Mouse (Mus musculus): ENCODE data around the gene Fundc1. TPM values are rescaled to one million over a fixed set of nuclear protein-coding genes. Genes with fewer than 3 reads are reported as not detected.
"Not testable (repeated sequence)": the region's sequence is repeated elsewhere in the genome, so short reads cannot be mapped to it uniquely, and the experiment has no call there.

Gene Fundc1
- polyA plus RNA-seq, 1 experiment: 8.1 TPM

DNA sequence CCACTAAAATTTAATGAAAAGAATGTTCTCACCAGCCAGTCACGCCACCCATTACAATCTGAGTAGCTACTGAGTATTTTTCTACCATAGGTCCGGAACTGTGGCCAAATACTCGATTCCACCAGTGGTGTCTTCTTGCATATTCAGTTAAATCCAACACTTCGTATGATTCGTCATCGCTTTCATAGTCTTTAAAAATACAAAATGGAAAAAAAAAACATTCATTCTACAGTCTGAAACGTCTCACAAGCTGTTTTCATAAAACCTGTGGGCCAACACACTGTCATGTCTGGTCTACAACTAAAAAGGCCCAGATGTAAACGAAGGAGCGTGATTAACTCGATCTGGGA is 879 bp downstream of the Fundc1 start:
- no peak for TF ChIP-seq CTCF (IDR thresholded peaks at IDR 0.05; ENCODE audit: borderline replicate concordance, control insufficient read depth, extremely low read depth, insufficient read depth, low read length, poor library complexity)
- TF ChIP-seq POLR2A (IDR thresholded peaks at IDR 0.05; ENCODE audit: control insufficient read depth, extremely low read depth, insufficient read depth, low read length, poor library complexity): no peak
- Histone ChIP-seq H3K4me1 (replicated peaks; ENCODE audit: control insufficient read depth, insufficient read depth, low read length) (no peaks in the 10 kb centered on the region), H3K36me3 (ENCODE audit: control insufficient read depth, insufficient read depth, low read length) (no peaks in the 10 kb centered on the region), H3K4me3 (ENCODE audit: control insufficient read depth, insufficient read depth, low read length) (peak overlapping the region; percentile 97), H3K27me3 (ENCODE audit: control insufficient read depth, insufficient read depth, low read length) (no peaks in the 10 kb centered on the region), H3K27ac (ENCODE audit: control insufficient read depth, insufficient read depth, low read length) (peak overlapping the region; percentile 69; the same call in 1 of the 2 replicates)
- 38% methylated on average over 10 of the region's 10 CpGs for WGBS
- DNase-seq: no peak

DNA sequence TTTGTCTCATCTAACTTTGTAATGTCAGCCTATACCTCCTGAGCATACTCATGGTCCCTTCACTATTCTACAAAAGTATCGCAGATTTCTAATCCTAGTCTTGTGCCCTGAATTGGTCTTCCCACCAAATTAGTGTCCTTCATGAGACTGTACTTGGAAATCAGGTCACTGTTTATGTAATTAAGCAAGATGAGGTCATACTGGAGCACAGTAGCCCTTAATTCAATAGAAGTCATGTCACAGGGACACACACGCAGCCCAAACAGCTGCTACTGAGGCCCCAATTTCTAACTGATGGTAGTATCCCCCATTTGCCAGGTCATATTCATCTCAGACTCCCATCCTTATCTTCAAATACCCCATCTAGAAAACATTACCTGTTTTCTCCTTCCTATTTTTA is 3.5 kb downstream of the Fundc1 start:
- Histone ChIP-seq H3K4me3 (ENCODE audit: control insufficient read depth, insufficient read depth, low read length) (no peak overlapping the region), H3K27me3 (ENCODE audit: control insufficient read depth, insufficient read depth, low read length) (no peaks in the 10 kb centered on the region), H3K27ac (ENCODE audit: control insufficient read depth, insufficient read depth, low read length) (no peak overlapping the region), H3K36me3 (ENCODE audit: control insufficient read depth, insufficient read depth, low read length) (no peaks in the 10 kb centered on the region), H3K4me1 (replicated peaks; ENCODE audit: control insufficient read depth, insufficient read depth, low read length) (no peaks in the 10 kb centered on the region)
- 96% methylated on average over 2 of the region's 2 CpGs for WGBS
- DNase-seq: no peak
- TF ChIP-seq CTCF (IDR thresholded peaks at IDR 0.05; ENCODE audit: borderline replicate concordance, control insufficient read depth, extremely low read depth, insufficient read depth, low read length, poor library complexity) (no peak), POLR2A (IDR thresholded peaks at IDR 0.05; ENCODE audit: control insufficient read depth, extremely low read depth, insufficient read depth, low read length, poor library complexity) (no peak)

DNA sequence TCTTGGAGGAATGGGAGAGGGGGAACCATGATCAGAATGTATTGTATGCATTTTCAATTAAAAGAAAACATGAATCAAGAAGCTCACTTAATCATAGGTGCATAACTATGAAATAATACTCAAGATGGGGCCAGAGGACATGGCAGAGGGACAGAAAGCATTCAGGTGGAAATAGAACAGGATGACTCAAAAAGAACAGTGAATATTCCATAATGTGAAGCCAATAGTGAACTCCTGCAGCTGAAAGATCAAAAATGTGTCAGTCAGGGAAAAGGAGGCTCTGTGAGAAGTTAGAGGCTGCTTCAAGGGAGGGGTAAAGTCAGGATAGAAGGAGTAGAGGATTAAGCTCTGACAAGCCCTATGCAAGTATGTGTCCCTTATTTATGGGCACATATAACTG is 6.4 kb downstream of the Fundc1 start:
- Histone ChIP-seq H3K4me1 (replicated peaks; ENCODE audit: control insufficient read depth, insufficient read depth, low read length) (no peaks in the 10 kb centered on the region), H3K4me3 (ENCODE audit: control insufficient read depth, insufficient read depth, low read length) (no peak overlapping the region), H3K36me3 (ENCODE audit: control insufficient read depth, insufficient read depth, low read length) (no peaks in the 10 kb centered on the region), H3K27me3 (ENCODE audit: control insufficient read depth, insufficient read depth, low read length) (no peaks in the 10 kb centered on the region), H3K27ac (ENCODE audit: control insufficient read depth, insufficient read depth, low read length) (no peak overlapping the region)
- no peak for TF ChIP-seq CTCF (IDR thresholded peaks at IDR 0.05; ENCODE audit: borderline replicate concordance, control insufficient read depth, extremely low read depth, insufficient read depth, low read length, poor library complexity)
- TF ChIP-seq POLR2A (IDR thresholded peaks at IDR 0.05; ENCODE audit: control insufficient read depth, extremely low read depth, insufficient read depth, low read length, poor library complexity): no peak
- DNase-seq: no peak

DNA sequence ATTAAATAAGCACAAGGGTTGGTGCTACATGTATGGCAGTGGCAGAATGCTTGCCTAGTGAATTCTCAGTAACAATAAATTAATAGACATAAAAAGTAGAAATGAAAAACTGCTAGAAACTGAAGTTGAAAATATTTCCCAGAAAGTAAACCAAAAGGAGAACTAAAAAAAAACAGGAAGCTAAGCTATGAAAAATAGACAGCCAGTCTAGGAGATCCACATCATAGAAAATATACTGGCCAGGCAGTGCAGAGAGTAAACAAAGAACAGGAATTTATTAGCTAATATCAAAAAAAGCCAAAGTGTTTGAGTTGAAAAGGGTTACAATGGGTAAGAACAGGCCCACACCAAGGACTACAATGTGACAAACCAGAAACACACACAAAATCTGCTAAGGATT is 7.4 kb downstream of the Fundc1 start:
- no peaks in the 10 kb centered on the region for H3K36me3 ChIP-seq (ENCODE audit: control insufficient read depth, insufficient read depth, low read length)
- no peak overlapping the region for H3K27ac ChIP-seq (ENCODE audit: control insufficient read depth, insufficient read depth, low read length)
- no peaks in the 10 kb centered on the region for H3K27me3 ChIP-seq (ENCODE audit: control insufficient read depth, insufficient read depth, low read length)
- DNase-seq: no peak
- TF ChIP-seq CTCF (IDR thresholded peaks at IDR 0.05; ENCODE audit: borderline replicate concordance, control insufficient read depth, extremely low read depth, insufficient read depth, low read length, poor library complexity) (no peak), POLR2A (IDR thresholded peaks at IDR 0.05; ENCODE audit: control insufficient read depth, extremely low read depth, insufficient read depth, low read length, poor library complexity) (no peak)
- no peak overlapping the region for H3K4me3 ChIP-seq (ENCODE audit: control insufficient read depth, insufficient read depth, low read length)
- no peaks in the 10 kb centered on the region for H3K4me1 ChIP-seq (replicated peaks; ENCODE audit: control insufficient read depth, insufficient read depth, low read length)

DNA sequence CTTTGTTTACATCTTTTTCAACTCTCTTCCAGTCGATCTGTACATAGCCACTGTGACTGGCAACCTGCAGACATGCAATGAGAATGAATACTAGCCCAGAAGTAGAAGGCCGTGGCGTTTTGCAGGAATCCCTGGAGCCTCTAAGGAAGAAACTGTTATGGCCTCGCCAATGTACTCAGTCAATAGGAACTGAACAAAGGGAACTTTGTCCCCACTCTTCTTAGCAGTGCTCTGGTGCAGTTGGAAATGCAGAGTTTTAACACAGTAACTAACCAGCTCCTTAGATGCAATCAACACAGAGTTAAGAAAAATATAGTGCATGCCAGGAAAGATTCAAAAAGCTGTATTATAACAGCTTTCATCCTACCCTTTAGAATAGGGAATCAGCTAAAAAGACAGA is 13.4 kb downstream of the Fundc1 start:
- no peak for TF ChIP-seq POLR2A (IDR thresholded peaks at IDR 0.05; ENCODE audit: control insufficient read depth, extremely low read depth, insufficient read depth, low read length, poor library complexity)
- no peak for TF ChIP-seq CTCF (IDR thresholded peaks at IDR 0.05; ENCODE audit: borderline replicate concordance, control insufficient read depth, extremely low read depth, insufficient read depth, low read length, poor library complexity)
- WGBS: 91% methylated on average over 4 of the region's 4 CpGs

DNA sequence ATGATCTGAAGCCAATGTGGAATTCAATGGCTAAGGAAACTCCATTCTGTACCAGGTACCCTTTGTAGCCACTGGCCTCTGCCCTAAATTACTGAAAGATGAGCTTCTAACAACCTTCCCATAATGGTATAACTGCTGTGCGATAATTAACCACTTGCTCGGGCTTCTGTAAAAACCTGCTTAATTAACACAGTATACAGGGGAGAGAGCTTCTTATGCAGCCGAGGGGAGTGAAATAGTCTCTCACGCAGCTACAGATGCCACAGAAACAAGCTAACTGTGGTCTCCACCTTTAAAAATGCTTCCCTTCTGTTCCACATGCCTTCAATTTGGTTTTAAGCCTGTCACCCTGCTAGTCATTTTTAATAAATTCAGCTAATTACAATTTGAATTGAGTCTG is 17.6 kb downstream of the Fundc1 start:
- H3K4me3 ChIP-seq (ENCODE audit: control insufficient read depth, insufficient read depth, low read length): no peak overlapping the region
- DNase-seq: no peak
- no peaks in the 10 kb centered on the region for H3K27me3 ChIP-seq (ENCODE audit: control insufficient read depth, insufficient read depth, low read length)
- TF ChIP-seq CTCF (IDR thresholded peaks at IDR 0.05; ENCODE audit: borderline replicate concordance, control insufficient read depth, extremely low read depth, insufficient read depth, low read length, poor library complexity) (no peak), POLR2A (IDR thresholded peaks at IDR 0.05; ENCODE audit: control insufficient read depth, extremely low read depth, insufficient read depth, low read length, poor library complexity) (no peak)
- 98% methylated on average over 4 of the region's 4 CpGs for WGBS
- H3K36me3 ChIP-seq (ENCODE audit: control insufficient read depth, insufficient read depth, low read length): no peaks in the 10 kb centered on the region
- no peaks in the 10 kb centered on the region for H3K4me1 ChIP-seq (replicated peaks; ENCODE audit: control insufficient read depth, insufficient read depth, low read length)
- H3K27ac ChIP-seq (ENCODE audit: control insufficient read depth, insufficient read depth, low read length): no peak overlapping the region

More for the DNA sequence above, 13.4 kb downstream of the Fundc1 start:
- Histone ChIP-seq H3K27me3 (ENCODE audit: control insufficient read depth, insufficient read depth, low read length) (no peaks in the 10 kb centered on the region), H3K36me3 (ENCODE audit: control insufficient read depth, insufficient read depth, low read length) (no peaks in the 10 kb centered on the region), H3K4me1 (replicated peaks; ENCODE audit: control insufficient read depth, insufficient read depth, low read length) (no peaks in the 10 kb centered on the region), H3K4me3 (ENCODE audit: control insufficient read depth, insufficient read depth, low read length) (no peak overlapping the region), H3K27ac (ENCODE audit: control insufficient read depth, insufficient read depth, low read length) (no peak overlapping the region)
- no peak for DNase-seq

DNA sequence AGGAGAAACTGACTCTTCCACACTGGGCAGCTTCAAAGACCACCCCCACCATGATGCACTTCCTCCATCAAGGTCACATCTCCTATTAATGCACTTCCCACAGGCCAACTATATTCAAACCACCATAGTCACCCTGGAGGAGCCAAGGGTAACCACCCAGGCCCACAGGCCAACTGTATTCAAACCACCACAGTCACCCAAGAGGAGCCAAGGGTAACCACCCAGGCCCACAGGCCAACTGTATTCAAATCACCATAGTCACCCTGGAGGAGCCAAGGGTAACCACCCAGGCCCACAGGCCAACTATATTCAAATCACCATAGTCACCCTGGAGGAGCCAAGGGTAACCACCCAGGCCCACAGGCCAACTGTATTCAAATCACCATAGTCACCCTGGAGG is 20.5 kb downstream of the Fundc1 start:
- not testable (repeated sequence) for H3K4me1 ChIP-seq (replicated peaks; ENCODE audit: control insufficient read depth, insufficient read depth, low read length); DNase-seq; H3K36me3 ChIP-seq (ENCODE audit: control insufficient read depth, insufficient read depth, low read length); H3K27ac ChIP-seq (ENCODE audit: control insufficient read depth, insufficient read depth, low read length); H3K4me3 ChIP-seq (ENCODE audit: control insufficient read depth, insufficient read depth, low read length); H3K27me3 ChIP-seq (ENCODE audit: control insufficient read depth, insufficient read depth, low read length)

Measured in thymus, adult 2 months (tissue).